Mouse (Mus musculus): ENCODE data around the gene Prrg4.

- TF ChIP-seq CTCF (IDR thresholded peaks at IDR 0.05; ENCODE audit: low read depth) = no peak
- no peak for TF ChIP-seq EP300 (IDR thresholded peaks at IDR 0.05; ENCODE audit: low read depth)
Measured at GRCm38 (mm10) chr2:104826191-104826590, 23.5 kb downstream of the Prrg4 start.

Data from heart, postnatal 0 days (tissue).